Mouse (Mus musculus): ENCODE data around the gene Zfp637. TPM values are rescaled to one million over a fixed set of nuclear protein-coding genes. Genes with fewer than 3 reads are reported as not detected.

Zfp637 gene
- total RNA-seq (2014; rRNA removed) (110 and 122 TPM in 2 replicates), polyA plus RNA-seq (2015; fragmentation: Nextera tagmentation; extraction: Ambion mirVana) (107 and 109 TPM in 2 replicates)

- Histone ChIP-seq H3K4me1 (ENCODE audit: insufficient read depth, low read length) (peaks cover 10% of the 10 kb centered on the region; the same call in 1 of the 2 replicates), H3K36me3 (ENCODE audit: insufficient read depth, low read length) (peaks cover 24% of the 10 kb centered on the region), H3K27me3 (ENCODE audit: insufficient read depth, low read length) (no peaks in the 10 kb centered on the region), H3K9me3 (ENCODE audit: low read length) (no peaks in the 10 kb centered on the region), H3K27ac (peak within 1 kb of the TSS; percentile 96), H3K4me2 (ENCODE audit: low read depth, low read length) (peak within 1 kb of the TSS; percentile 82), H3K9ac (replicated peaks; ENCODE audit: low read length) (peak within 1 kb of the TSS; percentile 98), H3K4me3 (ENCODE audit: low read length) (peak within 1 kb of the TSS; percentile 83)
- ATAC-seq (peak; percentile 99), DNase-seq (ENCODE audit: low spot score) (peak; percentile 98)
- peak; percentile 64 for TF ChIP-seq CTCF (IDR thresholded peaks at IDR 0.05; ENCODE audit: low read depth)
- under 1% methylated on average over 66 of the region's 66 CpGs for WGBS
These were observed at the start of gene Zfp637 for GRCm38 (mm10) chr6:117840686-117841510. TSS of gene Zfp637 (plus strand) at chr6:117841180.

GRCm38 (mm10) chr6:117795251-117795650, 45.7 kb upstream of the Zfp637 start:
- no peak overlapping the region for H3K27ac ChIP-seq
- no peak overlapping the region for H3K9ac ChIP-seq (replicated peaks; ENCODE audit: low read length)
- DNase-seq (ENCODE audit: low spot score) (no peak), ATAC-seq (no peak)
- H3K4me3 ChIP-seq (ENCODE audit: low read length): no peak overlapping the region
- no peak for TF ChIP-seq CTCF (IDR thresholded peaks at IDR 0.05; ENCODE audit: low read depth)
- no peaks in the 10 kb centered on the region for H3K27me3 ChIP-seq (ENCODE audit: insufficient read depth, low read length)
- no peaks in the 10 kb centered on the region for H3K9me3 ChIP-seq (ENCODE audit: low read length)
- H3K4me1 ChIP-seq (ENCODE audit: insufficient read depth, low read length): no peaks in the 10 kb centered on the region
- no peaks in the 10 kb centered on the region for H3K36me3 ChIP-seq (ENCODE audit: insufficient read depth, low read length)
- H3K4me2 ChIP-seq (ENCODE audit: low read depth, low read length): no peak overlapping the region
- WGBS: 69% methylated on average over 3 of the region's 3 CpGs

GRCm38 (mm10) chr6:117800824-117801223, 40.2 kb upstream of the Zfp637 start:
- H3K4me1 ChIP-seq (ENCODE audit: insufficient read depth, low read length): no peaks in the 10 kb centered on the region
- H3K27ac ChIP-seq: peak overlapping the region; percentile 5; the same call in 1 of the 2 replicates
- H3K4me3 ChIP-seq (ENCODE audit: low read length): no peak overlapping the region
- H3K27me3 ChIP-seq (ENCODE audit: insufficient read depth, low read length): no peaks in the 10 kb centered on the region
- 78% methylated on average over 7 of the region's 7 CpGs for WGBS
- no peak overlapping the region for H3K9ac ChIP-seq (replicated peaks; ENCODE audit: low read length)
- ATAC-seq (no peak), DNase-seq (ENCODE audit: low spot score) (no peak)
- no peak overlapping the region for H3K4me2 ChIP-seq (ENCODE audit: low read depth, low read length)
- no peaks in the 10 kb centered on the region for H3K9me3 ChIP-seq (ENCODE audit: low read length)
- no peak for TF ChIP-seq CTCF (IDR thresholded peaks at IDR 0.05; ENCODE audit: low read depth)
- H3K36me3 ChIP-seq (ENCODE audit: insufficient read depth, low read length): no peaks in the 10 kb centered on the region

- WGBS: 63% methylated on average over 6 of the region's 6 CpGs
These were observed 39.2 kb upstream of the Zfp637 start for GRCm38 (mm10) chr6:117801801-117802200.

GRCm38 (mm10) chr6:117807756-117808155, 33.2 kb upstream of the Zfp637 start:
- H3K4me3 ChIP-seq (ENCODE audit: low read length): no peak overlapping the region
- no peaks in the 10 kb centered on the region for H3K36me3 ChIP-seq (ENCODE audit: insufficient read depth, low read length)
- 93% methylated on average over 1 of the region's 1 CpGs for WGBS
- H3K27me3 ChIP-seq (ENCODE audit: insufficient read depth, low read length): no peaks in the 10 kb centered on the region
- no peaks in the 10 kb centered on the region for H3K9me3 ChIP-seq (ENCODE audit: low read length)
- TF ChIP-seq CTCF (IDR thresholded peaks at IDR 0.05; ENCODE audit: low read depth): no peak
- H3K27ac ChIP-seq: no peak overlapping the region
- DNase-seq (ENCODE audit: low spot score) (no peak), ATAC-seq (no peak)
- no peak overlapping the region for H3K9ac ChIP-seq (replicated peaks; ENCODE audit: low read length)
- no peaks in the 10 kb centered on the region for H3K4me1 ChIP-seq (ENCODE audit: insufficient read depth, low read length)
- H3K4me2 ChIP-seq (ENCODE audit: low read depth, low read length): no peak overlapping the region

More at GRCm38 (mm10) chr6:117801801-117802200, 39.2 kb upstream of the Zfp637 start:
- Histone ChIP-seq H3K27ac (no peak overlapping the region), H3K4me3 (ENCODE audit: low read length) (no peak overlapping the region), H3K27me3 (ENCODE audit: insufficient read depth, low read length) (no peaks in the 10 kb centered on the region), H3K4me1 (ENCODE audit: insufficient read depth, low read length) (no peaks in the 10 kb centered on the region), H3K9ac (replicated peaks; ENCODE audit: low read length) (no peak overlapping the region), H3K36me3 (ENCODE audit: insufficient read depth, low read length) (no peaks in the 10 kb centered on the region), H3K9me3 (ENCODE audit: low read length) (no peaks in the 10 kb centered on the region), H3K4me2 (ENCODE audit: low read depth, low read length) (no peak overlapping the region)
- ATAC-seq (peak; percentile 29; the same call in 1 of the 2 replicates), DNase-seq (ENCODE audit: low spot score) (peak; percentile 54)
- TF ChIP-seq CTCF (IDR thresholded peaks at IDR 0.05; ENCODE audit: low read depth): no peak

- ATAC-seq: no peak
- no peak overlapping the region for H3K9ac ChIP-seq (replicated peaks; ENCODE audit: low read length)
- no peaks in the 10 kb centered on the region for H3K36me3 ChIP-seq (ENCODE audit: insufficient read depth, low read length)
- H3K9me3 ChIP-seq (ENCODE audit: low read length): no peaks in the 10 kb centered on the region
- no peak overlapping the region for H3K27ac ChIP-seq
- TF ChIP-seq CTCF (IDR thresholded peaks at IDR 0.05; ENCODE audit: low read depth): no peak
- no peak overlapping the region for H3K4me2 ChIP-seq (ENCODE audit: low read depth, low read length)
- H3K4me1 ChIP-seq (ENCODE audit: insufficient read depth, low read length): no peaks in the 10 kb centered on the region
- 94% methylated on average over 6 of the region's 6 CpGs for WGBS
- DNase-seq (ENCODE audit: low spot score): no peak
- no peaks in the 10 kb centered on the region for H3K27me3 ChIP-seq (ENCODE audit: insufficient read depth, low read length)
- no peak overlapping the region for H3K4me3 ChIP-seq (ENCODE audit: low read length)
These were observed 31.2 kb upstream of the Zfp637 start for GRCm38 (mm10) chr6:117809816-117810215.

GRCm38 (mm10) chr6:117810717-117811116, 30.3 kb upstream of the Zfp637 start:
- no peak for ATAC-seq
- 52% methylated on average over 4 of the region's 4 CpGs for WGBS
- no peaks in the 10 kb centered on the region for H3K4me1 ChIP-seq (ENCODE audit: insufficient read depth, low read length)
- H3K36me3 ChIP-seq (ENCODE audit: insufficient read depth, low read length): no peaks in the 10 kb centered on the region
- H3K4me3 ChIP-seq (ENCODE audit: low read length): no peak overlapping the region
- no peak overlapping the region for H3K27ac ChIP-seq
- TF ChIP-seq CTCF (IDR thresholded peaks at IDR 0.05; ENCODE audit: low read depth): no peak
- H3K27me3 ChIP-seq (ENCODE audit: insufficient read depth, low read length): no peaks in the 10 kb centered on the region
- H3K9me3 ChIP-seq (ENCODE audit: low read length): no peaks in the 10 kb centered on the region
- H3K4me2 ChIP-seq (ENCODE audit: low read depth, low read length): no peak overlapping the region
- no peak for DNase-seq (ENCODE audit: low spot score)
- no peak overlapping the region for H3K9ac ChIP-seq (replicated peaks; ENCODE audit: low read length)

Data from hindbrain, postnatal 0 days (tissue).